Mouse (Mus musculus): ENCODE measurements around the gene Scgb1a1. TPM values are rescaled to one million over a fixed set of nuclear protein-coding genes. Genes with fewer than 3 reads are reported as not detected.
A peak's percentile ranks its signal among the peaks of the same experiment; 100 is the strongest.
"Not testable (repeated sequence)": the region's sequence is repeated elsewhere in the genome, so short reads cannot be mapped to it uniquely, and the experiment has no call there.

The Scgb1a1 gene
- total RNA-seq, 2 experiments from 2014 or later, result not detected

- intact Hi-C loops (cut with DNase I), result no loop called here
- DNase-seq (ENCODE audit: low spot score in 2 of 2), result peak; percentile 19 to 27
Observed at GRCm38 (mm10) chr19:9071456-9072156, 16.2 kb downstream of the Scgb1a1 start.

- intact Hi-C loops (cut with DNase I), result no loop called here
- DNase-seq (ENCODE audit: low spot score in 2 of 2), result no peak
Observed at GRCm38 (mm10) chr19:9070316-9070715, 17.4 kb downstream of the Scgb1a1 start.

GRCm38 (mm10) chr19:9069687-9070307, 18.0 kb downstream of the Scgb1a1 start:
- no peak for DNase-seq (ENCODE audit: low spot score in 2 of 2)
- intact Hi-C loops (cut with DNase I), result no loop called here

GRCm38 (mm10) chr19:9067292-9067691, 20.5 kb downstream of the Scgb1a1 start:
- DNase-seq (ENCODE audit: low spot score in 2 of 2), result no peak
- intact Hi-C loops (cut with DNase I), result no loop called here

GRCm38 (mm10) chr19:9065621-9066561, 21.9 kb downstream of the Scgb1a1 start:
- intact Hi-C loops (cut with DNase I), result no loop called here
- peak; percentile 17 to 24 for DNase-seq (ENCODE audit: low spot score in 2 of 2)

GRCm38 (mm10) chr19:9063831-9064230, 23.9 kb downstream of the Scgb1a1 start:
- no peak for DNase-seq (ENCODE audit: low spot score in 2 of 2)
- intact Hi-C loops (cut with DNase I), result no loop called here

- no peak for DNase-seq (ENCODE audit: low spot score in 2 of 2)
- intact Hi-C loops (cut with DNase I), result no loop called here
Observed at GRCm38 (mm10) chr19:9062822-9063221, 24.9 kb downstream of the Scgb1a1 start.

- intact Hi-C loops (cut with DNase I), result no loop called here
- no peak for DNase-seq (ENCODE audit: low spot score in 2 of 2)
Observed at GRCm38 (mm10) chr19:9061221-9061893, 26.4 kb downstream of the Scgb1a1 start.

- no peak for DNase-seq (ENCODE audit: low spot score in 2 of 2)
- intact Hi-C loops (cut with DNase I), result no loop called here
Observed at GRCm38 (mm10) chr19:9060103-9060502, 27.7 kb downstream of the Scgb1a1 start.

- no peak for DNase-seq (ENCODE audit: low spot score in 2 of 2)
- intact Hi-C loops (cut with DNase I), result no loop called here
Observed at GRCm38 (mm10) chr19:9059391-9059790, 28.4 kb downstream of the Scgb1a1 start.

- intact Hi-C loops (cut with DNase I), result no loop called here
Observed at GRCm38 (mm10) chr19:9058944-9059343, 28.8 kb downstream of the Scgb1a1 start.

GRCm38 (mm10) chr19:9058331-9058884, 29.4 kb downstream of the Scgb1a1 start:
- no peak for DNase-seq (ENCODE audit: low spot score in 2 of 2)
- intact Hi-C loops (cut with DNase I), result no loop called here

More at GRCm38 (mm10) chr19:9058944-9059343, 28.8 kb downstream of the Scgb1a1 start:
- DNase-seq (ENCODE audit: low spot score in 2 of 2), result no peak

- DNase-seq (ENCODE audit: low spot score in 2 of 2), result no peak
- intact Hi-C loops (cut with DNase I), result no loop called here
Observed at GRCm38 (mm10) chr19:9057679-9058078, 30.1 kb downstream of the Scgb1a1 start.

- intact Hi-C loops (cut with DNase I), result no loop called here
- DNase-seq (ENCODE audit: low spot score in 2 of 2), result no peak
Observed at GRCm38 (mm10) chr19:9055703-9056355, 31.9 kb downstream of the Scgb1a1 start.

GRCm38 (mm10) chr19:9055153-9055552, 32.6 kb downstream of the Scgb1a1 start:
- DNase-seq (ENCODE audit: low spot score in 2 of 2), result no peak
- intact Hi-C loops (cut with DNase I), result no loop called here

GRCm38 (mm10) chr19:9052803-9053431, 34.8 kb downstream of the Scgb1a1 start:
- no peak for DNase-seq (ENCODE audit: low spot score in 2 of 2)
- intact Hi-C loops (cut with DNase I), result no loop called here

GRCm38 (mm10) chr19:9051985-9052384, 35.8 kb downstream of the Scgb1a1 start:
- intact Hi-C loops (cut with DNase I); DNase-seq (ENCODE audit: low spot score in 2 of 2): not testable (repeated sequence)

Data from left cerebral cortex, postnatal 36 days (tissue).